Mouse (Mus musculus): Measurements from ENCODE around the gene Zfp787.
"Not testable (repeated sequence)": the region's sequence is repeated elsewhere in the genome, so short reads cannot be mapped to it uniquely, and the experiment has no call there.

The Zfp787 gene

DNA sequence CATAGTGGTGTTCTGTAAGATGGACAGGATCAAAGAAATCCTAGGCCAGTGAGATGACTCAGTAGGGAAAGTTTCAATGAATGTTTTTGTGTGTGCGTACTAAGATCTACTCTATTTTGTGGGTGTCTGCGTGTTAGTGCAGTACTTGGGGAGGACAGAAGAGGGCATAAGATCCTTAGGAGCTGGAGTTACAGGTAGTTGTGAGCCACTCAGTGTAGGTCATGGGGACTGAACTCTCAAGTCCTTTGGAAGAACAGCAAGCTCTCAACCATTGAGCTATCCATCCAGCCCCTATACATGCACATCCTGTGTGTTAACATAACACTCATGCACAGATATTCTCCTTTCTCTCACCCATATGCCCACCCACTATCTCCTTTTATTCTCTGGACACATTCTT is 35.7 kb downstream of the Zfp787 start:
- DNase-seq (ENCODE audit: low spot score), result not testable (repeated sequence)

DNA sequence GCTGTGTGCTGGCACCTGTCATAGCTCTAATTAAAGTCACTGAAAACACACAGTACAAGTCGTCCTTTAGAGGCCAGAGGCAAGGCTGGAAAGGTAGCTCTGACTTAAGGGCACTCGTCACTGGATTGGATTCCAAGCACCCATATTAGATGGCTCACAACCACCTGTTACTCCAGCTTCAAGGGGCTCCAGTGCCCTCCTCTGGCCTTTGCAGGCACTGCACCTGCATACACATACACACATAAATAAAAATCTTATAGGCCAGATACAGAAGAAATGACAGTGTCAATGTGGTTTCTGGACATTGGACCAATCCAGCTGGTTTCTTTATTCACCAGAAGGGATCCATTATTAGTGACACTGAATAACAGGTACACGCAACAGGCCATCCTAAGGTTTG is 36.3 kb downstream of the Zfp787 start:
- no peak for DNase-seq (ENCODE audit: low spot score)

All from yolk sac, embryonic 10.5 days (tissue).